Mouse (Mus musculus): ENCODE measurements at regions not wholly inside any gene's neighbourhood (a gene's known extent, or its start where the extent isn't known, plus 50 kb on each side); places are given as distances from the start of the nearest gene placed in this dataset.

DNA sequence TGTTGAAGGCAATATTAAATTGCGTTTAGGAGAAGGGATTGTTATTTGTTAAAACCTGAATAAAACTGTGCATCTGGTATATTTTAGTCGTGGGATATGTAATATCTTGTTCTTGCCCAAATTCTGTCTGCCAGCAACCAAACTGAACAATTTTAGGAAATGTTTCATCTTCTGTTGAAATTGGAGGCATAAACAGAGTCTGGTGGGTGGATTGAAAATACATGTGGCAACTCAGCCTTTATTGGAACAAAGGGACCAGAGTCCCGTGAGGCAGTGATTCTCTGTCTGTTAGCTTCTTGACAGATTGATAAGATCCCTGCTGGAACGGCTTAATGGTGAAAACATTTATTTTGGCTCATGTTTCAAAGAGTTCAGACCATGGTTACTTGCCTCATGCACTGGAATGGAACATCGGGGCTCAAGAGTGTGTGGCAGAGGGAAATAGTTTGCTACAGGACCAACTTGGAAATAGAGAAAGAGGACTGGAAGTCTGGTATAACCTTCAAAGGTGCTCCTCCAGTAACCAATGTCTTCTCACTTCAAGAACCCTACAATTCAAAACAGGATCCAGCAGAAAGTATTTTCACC is 640.7 kb downstream of the Tox3 start:
- Histone ChIP-seq H3K36me3 (replicated peaks in 1 of 2; ENCODE audit: control insufficient read depth in 1 of 2, insufficient read depth in 1 of 2, low read length in 1 of 2) (no peaks in the 10 kb centered on the region), H3K4me3 (replicated peaks in 1 of 3; ENCODE audit: low read depth in 2 of 3, low read length in 2 of 3, poor library complexity in 1 of 3) (no peak overlapping the region), H3K79me2 (replicated peaks; ENCODE audit: control insufficient read depth, extremely low read depth, insufficient read depth, poor library complexity, severe bottlenecking) (no peaks in the 10 kb centered on the region), H3K27me3 (replicated peaks) (no peaks in the 10 kb centered on the region), H3K9ac (ENCODE audit: insufficient read depth, low read depth) (no peak overlapping the region), H3K9me3 (replicated peaks; ENCODE audit: low read length) (peaks cover 20% of the 10 kb centered on the region), H3K27ac (ENCODE audit: insufficient read depth, low read depth) (no peak overlapping the region), H3K4me2 (ENCODE audit: insufficient read depth, low read depth, poor library complexity, severe bottlenecking) (no peak overlapping the region), H3K4me1 (ENCODE audit: control insufficient read depth in 1 of 2, insufficient read depth in 2 of 2) (no peaks in the 10 kb centered on the region)
- dilution Hi-C loops (cut with MboI; ENCODE audit: extremely low pct_ligation_motif_present, extremely low pct_unique_long_range_greater_than_20kb, low sequenced_read_pairs) (no loop called here), in situ Hi-C loops (cut with MboI; ENCODE audit: low pct_ligation_motif_present, low pct_unique_long_range_greater_than_20kb, low sequenced_read_pairs) (no loop called here)
- DNase-seq (ENCODE audit: extremely low read depth), result no peak
- TF ChIP-seq PAX5 (IDR thresholded peaks at IDR 0.05; ENCODE audit: low read length), result no peak
- TF ChIP-seq BHLHE40 (IDR thresholded peaks at IDR 0.05; ENCODE audit: low read depth, low read length), result no peak
- TF ChIP-seq SMC3 (IDR thresholded peaks at IDR 0.05; ENCODE audit: low read depth, low read length), result no peak
- no peak for TF ChIP-seq NRF1 (IDR thresholded peaks at IDR 0.05; ENCODE audit: low read depth, low read length)
- no peak for TF ChIP-seq POLR2A (IDR thresholded peaks at IDR 0.05; ENCODE audit: low read depth, low read length)
- no peak for TF ChIP-seq ETS1 (conservative IDR thresholded peaks at IDR 0.05; ENCODE audit: low read depth, low read length)
- TF ChIP-seq MYC (IDR thresholded peaks at IDR 0.05; ENCODE audit: low read depth, low read length), result no peak
- TF ChIP-seq MXI1 (IDR thresholded peaks at IDR 0.05; ENCODE audit: low read depth, low read length), result no peak
- no peak for TF ChIP-seq USF2 (conservative IDR thresholded peaks at IDR 0.05; ENCODE audit: low read depth, low read length)
- no peak for TF ChIP-seq UBTF (IDR thresholded peaks at IDR 0.05; ENCODE audit: low read depth, low read length)
- TF ChIP-seq TBP (conservative IDR thresholded peaks at IDR 0.05; ENCODE audit: low read depth, low read length), result no peak
- no peak for TF ChIP-seq CHD1 (IDR thresholded peaks at IDR 0.05; ENCODE audit: low read depth, low read length)
- no peak for TF ChIP-seq NELFE (IDR thresholded peaks at IDR 0.05; ENCODE audit: low read depth, low read length)

DNA sequence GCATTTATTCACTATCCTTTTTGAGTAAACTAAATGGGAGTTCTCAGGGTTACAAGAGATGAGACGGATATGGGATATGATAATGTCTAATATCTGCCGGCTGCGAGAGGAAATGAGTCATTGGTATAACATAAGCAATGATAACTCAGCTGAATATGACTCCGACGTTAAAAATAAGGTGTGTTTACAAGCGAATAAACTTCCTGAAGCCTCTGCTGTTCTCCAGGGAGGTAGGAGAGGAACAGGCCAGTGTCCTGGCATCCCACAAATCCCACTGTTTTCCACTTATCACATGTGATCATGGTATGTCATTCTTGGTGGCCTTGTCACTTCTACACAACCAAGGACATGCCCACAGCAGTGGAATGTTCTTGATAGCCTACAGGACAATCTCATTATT is 641.7 kb upstream of the Sall1 start:
- no peak for TF ChIP-seq MEF2A (IDR thresholded peaks at IDR 0.05; ENCODE audit: borderline replicate concordance, low read depth, low read length)
- no peak for TF ChIP-seq RAD21 (IDR thresholded peaks at IDR 0.05; ENCODE audit: low read depth, low read length)
- TF ChIP-seq ELF1 (IDR thresholded peaks at IDR 0.05; ENCODE audit: low read depth, low read length), result no peak
- no peak for TF ChIP-seq MAZ (IDR thresholded peaks at IDR 0.05; ENCODE audit: low read depth, low read length)
- TF ChIP-seq ZNF384 (IDR thresholded peaks at IDR 0.05; ENCODE audit: low read depth, low read length), result no peak
- TF ChIP-seq BHLHE40 (IDR thresholded peaks at IDR 0.05; ENCODE audit: low read depth, low read length), result no peak
- no peak for TF ChIP-seq POLR2A (IDR thresholded peaks at IDR 0.05; ENCODE audit: low read depth, low read length)
- TF ChIP-seq ZKSCAN1 (IDR thresholded peaks at IDR 0.05; ENCODE audit: borderline replicate concordance, low read depth, low read length), result no peak
- no peaks in the 10 kb centered on the region for H3K27me3 ChIP-seq (replicated peaks)
- no peaks in the 10 kb centered on the region for H3K4me1 ChIP-seq (ENCODE audit: control insufficient read depth in 1 of 2, insufficient read depth in 2 of 2)
- in situ Hi-C loops (cut with MboI; ENCODE audit: low pct_ligation_motif_present, low pct_unique_long_range_greater_than_20kb, low sequenced_read_pairs) (no loop called here), dilution Hi-C loops (cut with MboI; ENCODE audit: extremely low pct_ligation_motif_present, extremely low pct_unique_long_range_greater_than_20kb, low sequenced_read_pairs) (no loop called here)
- H3K4me2 ChIP-seq (ENCODE audit: insufficient read depth, low read depth, poor library complexity, severe bottlenecking), result no peak overlapping the region
- H3K27ac ChIP-seq (ENCODE audit: insufficient read depth, low read depth), result no peak overlapping the region
- H3K9me3 ChIP-seq (replicated peaks; ENCODE audit: low read length), result peaks cover 26% of the 10 kb centered on the region
- H3K9ac ChIP-seq (ENCODE audit: insufficient read depth, low read depth), result no peak overlapping the region
- H3K36me3 ChIP-seq (replicated peaks in 1 of 2; ENCODE audit: control insufficient read depth in 1 of 2, insufficient read depth in 1 of 2, low read length in 1 of 2), result no peaks in the 10 kb centered on the region
- no peaks in the 10 kb centered on the region for H3K79me2 ChIP-seq (replicated peaks; ENCODE audit: control insufficient read depth, extremely low read depth, insufficient read depth, poor library complexity, severe bottlenecking)
- no peak for DNase-seq (ENCODE audit: extremely low read depth)
- H3K4me3 ChIP-seq (replicated peaks in 1 of 3; ENCODE audit: low read depth in 2 of 3, low read length in 2 of 3, poor library complexity in 1 of 3), result no peak overlapping the region
